ENCODE assay signal across 12 mouse cellular contexts in the genomic region with DNA sequence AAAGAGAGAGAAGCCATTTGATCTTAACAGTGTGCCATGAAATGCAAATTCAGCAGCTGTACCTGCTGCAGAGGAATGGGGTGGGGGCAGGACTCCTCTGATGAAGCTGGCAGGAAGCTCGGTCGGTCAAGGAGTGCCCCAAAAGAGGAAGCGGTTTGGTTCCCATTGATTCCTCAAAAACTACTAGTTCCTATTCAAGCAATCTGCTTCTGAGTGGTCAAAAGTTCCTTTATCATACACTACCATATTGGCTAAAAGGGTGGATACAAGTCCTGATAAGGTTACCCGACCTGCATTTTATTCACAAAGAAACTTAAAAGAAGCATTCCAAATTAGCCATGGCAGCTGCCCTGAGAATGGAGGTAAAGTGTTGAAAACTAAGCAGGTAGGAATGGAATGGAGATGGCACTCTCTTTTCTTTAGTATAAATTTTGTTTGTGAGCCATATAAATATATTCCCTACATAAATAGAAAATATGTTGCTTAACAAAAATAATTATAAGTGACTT. TPM values are rescaled to one million over a fixed set of nuclear protein-coding genes. Genes with fewer than 3 reads are reported as not detected.
DNase-seq lines count a peak whose midpoint lies in the region; ATAC-seq lines count a peak whose summit lies in the region.
"Had no signal": no experiment of that assay in that cellular context is flagged by ENCODE, and none has a peak within 500 bp of the region (broad histone marks: within the 10 kb centered on the region; RNA-seq: fewer than 3 reads in every experiment).

No protein-coding gene starts in this region.

- H3K4me1 ChIP-seq in kidney, embryonic 15.5 days = peaks cover 71% of the 10 kb centered on the region
- H3K4me1 ChIP-seq in kidney, embryonic 16.5 days (ENCODE audit: insufficient read depth, low read length) = peaks cover 47% of the 10 kb centered on the region
- H3K4me1 ChIP-seq in kidney, embryonic 14.5 days (ENCODE audit: control insufficient read depth, insufficient read depth, low read length) = peaks cover 29% of the 10 kb centered on the region

- 40% methylated on average over 4 of the region's 4 CpGs for whole genome bisulfite sequencing in kidney, embryonic 15.5 days
- 43% methylated on average over 4 of the region's 4 CpGs for WGBS in kidney, embryonic 16.5 days
- 46% methylated on average over 4 of the region's 4 CpGs for WGBS in kidney, embryonic 14.5 days

- DNase-seq in ES-CJ7 (ENCODE audit: low read depth, low spot score) = peak; percentile 53
- no peak for DNase-seq in retina, embryonic 14.5 days (ENCODE audit: low spot score)
- DNase-seq in left cerebral cortex, postnatal 14 days (ENCODE audit: low spot score in 2 of 2) = no peak
- DNase-seq: adrenal gland, adult 8-10 months; cerebellum, adult 8-10 months; kidney, postnatal 4 days had no signal

- no peaks in the 10 kb centered on the region for H3K27me3 ChIP-seq in kidney, embryonic 15.5 days
- no peaks in the 10 kb centered on the region for H3K27me3 ChIP-seq in kidney, embryonic 16.5 days (ENCODE audit: insufficient read depth, low read length)
- no peaks in the 10 kb centered on the region for H3K27me3 ChIP-seq in kidney, embryonic 14.5 days (ENCODE audit: control insufficient read depth, insufficient read depth, low read length)
- H3K27me3 ChIP-seq: hindbrain, embryonic 13.5 days had no signal

- no peak overlapping the region for H3K27ac ChIP-seq in kidney, embryonic 15.5 days
- H3K27ac ChIP-seq in kidney, embryonic 16.5 days (ENCODE audit: low read length) = no peak overlapping the region
- H3K27ac ChIP-seq in kidney, embryonic 14.5 days (ENCODE audit: low read depth, low read length) = no peak overlapping the region

- intact Hi-C loops in left cerebral cortex, postnatal 14 days (cut with DNase I) = no loop called here

- H3K4me3 ChIP-seq in kidney, embryonic 15.5 days (replicated peaks) = no peak overlapping the region
- no peak overlapping the region for H3K4me3 ChIP-seq in kidney, embryonic 16.5 days (ENCODE audit: low read length)
- no peak overlapping the region for H3K4me3 ChIP-seq in kidney, embryonic 14.5 days (ENCODE audit: low read length)

- H3K4me2 ChIP-seq in kidney, embryonic 15.5 days = 0 out of 2 replicates have a peak overlapping the region, but pooled peaks have one; percentile 22
- no peak overlapping the region for H3K4me2 ChIP-seq in kidney, embryonic 16.5 days (replicated peaks; ENCODE audit: low read depth, low read length)
- H3K4me2 ChIP-seq in kidney, embryonic 14.5 days (replicated peaks; ENCODE audit: low read depth, low read length) = no peak overlapping the region

- no peak for ATAC-seq in kidney, embryonic 15.5 days (replicated peaks; ENCODE audit: low FRiP score)
- ATAC-seq in kidney, embryonic 16.5 days (ENCODE audit: low FRiP score, low TSS enrichment) = no peak
- peak; percentile 44 for ATAC-seq in erythroid progenitor cell, adult 5-6 weeks (replicated peaks; ENCODE audit: low FRiP score, poor library complexity, severe bottlenecking)
- ATAC-seq in megakaryocyte progenitor cell, adult 5-6 weeks (replicated peaks; ENCODE audit: poor library complexity) = peak; percentile 33
- ATAC-seq in kidney, embryonic 14.5 days (ENCODE audit: low FRiP score, low TSS enrichment) = no peak

- H3K9ac ChIP-seq in kidney, embryonic 15.5 days = no peak overlapping the region
- no peak overlapping the region for H3K9ac ChIP-seq in kidney, embryonic 16.5 days (replicated peaks; ENCODE audit: low read length)
- H3K9ac ChIP-seq in kidney, embryonic 14.5 days (ENCODE audit: low read depth, low read length) = no peak overlapping the region

- H3K9me3 ChIP-seq in kidney, embryonic 15.5 days (replicated peaks) = no peaks in the 10 kb centered on the region
- no peaks in the 10 kb centered on the region for H3K9me3 ChIP-seq in kidney, embryonic 16.5 days (ENCODE audit: low read length)
- no peaks in the 10 kb centered on the region for H3K9me3 ChIP-seq in kidney, embryonic 14.5 days (ENCODE audit: control insufficient read depth, low read length)
- H3K9me3 ChIP-seq: hindbrain, embryonic 13.5 days had no signal

- H3K36me3 ChIP-seq in kidney, embryonic 15.5 days = peaks cover 42% of the 10 kb centered on the region
- peaks cover 5% of the 10 kb centered on the region; the same call in 1 of the 2 replicates for H3K36me3 ChIP-seq in kidney, embryonic 16.5 days (ENCODE audit: insufficient read depth, low read length)
- H3K36me3 ChIP-seq in kidney, embryonic 14.5 days (ENCODE audit: control insufficient read depth, insufficient read depth, low read length) = peaks cover 11% of the 10 kb centered on the region; the same call in 1 of the 2 replicates
- H3K36me3 ChIP-seq: hindbrain, embryonic 13.5 days had no signal

RNA-seq across cellular contexts. Expression of a gene that starts 3.4 kb away (rescaled TPM):
- polyA plus RNA-seq in kidney, embryonic 15.5 days (2015; fragmentation: Nextera tagmentation; extraction: Ambion mirVana) = 21.0 and 24.7 TPM in 2 replicates
- polyA plus RNA-seq in kidney, embryonic 16.5 days (2015; fragmentation: Nextera tagmentation; extraction: Ambion mirVana) = 26.7 TPM in 2 replicates
- 226 and 252 TPM in 2 replicates for total RNA-seq in erythroid progenitor cell, adult 5-6 weeks (2015; ENCODE audit: low replicate concordance)
- 113 and 157 TPM in 2 replicates for total RNA-seq in erythroid progenitor cell, adult 5-6 weeks (2017; ENCODE audit: low replicate concordance)
- total RNA-seq in megakaryocyte progenitor cell, adult 5-6 weeks (2015) = 32.6 and 41.2 TPM in 2 replicates
- 13.2 and 14.5 TPM in 2 replicates for total RNA-seq in megakaryocyte progenitor cell, adult 5-6 weeks (2017)
- polyA plus RNA-seq in kidney, embryonic 14.5 days (2014; fragmentation: Nextera tagmentation; extraction: Ambion mirVana) = 13.5 and 25.0 TPM in 2 replicates
- 10 to 100 TPM; 12.2 to 13.6 TPM for total RNA-seq in left cerebral cortex, postnatal 14 days (2021)

RNA-seq across cellular contexts. Expression of a gene that starts 6.8 kb away (rescaled TPM):
- polyA plus RNA-seq in kidney, embryonic 15.5 days (2015; fragmentation: Nextera tagmentation; extraction: Ambion mirVana) = 29.9 and 33.6 TPM in 2 replicates
- 33.8 and 35.8 TPM in 2 replicates for polyA plus RNA-seq in kidney, embryonic 16.5 days (2015; fragmentation: Nextera tagmentation; extraction: Ambion mirVana)
- total RNA-seq in erythroid progenitor cell, adult 5-6 weeks (2015; ENCODE audit: low replicate concordance) = 5.0 TPM in 1 of 2 replicates, not detected in the other
- 1.9 and 3.2 TPM in 2 replicates for total RNA-seq in erythroid progenitor cell, adult 5-6 weeks (2017; ENCODE audit: low replicate concordance)
- 1.9 and 6.7 TPM in 2 replicates for total RNA-seq in megakaryocyte progenitor cell, adult 5-6 weeks (2015)
- 7.3 and 7.9 TPM in 2 replicates for total RNA-seq in megakaryocyte progenitor cell, adult 5-6 weeks (2017)
- polyA plus RNA-seq in kidney, embryonic 14.5 days (2014; fragmentation: Nextera tagmentation; extraction: Ambion mirVana) = 22.3 and 29.8 TPM in 2 replicates
- total RNA-seq in left cerebral cortex, postnatal 14 days (2021) = 10 to 100 TPM; 71.8 to 76.7 TPM

RNA-seq across cellular contexts. Expression of a gene that starts 42.0 kb away (rescaled TPM):
- 0.39 and 0.51 TPM in 2 replicates for polyA plus RNA-seq in kidney, embryonic 15.5 days (2015; fragmentation: Nextera tagmentation; extraction: Ambion mirVana)
- polyA plus RNA-seq in kidney, embryonic 16.5 days (2015; fragmentation: Nextera tagmentation; extraction: Ambion mirVana) = 0.17 and 0.23 TPM in 2 replicates
- 0.42 TPM in 1 of 2 replicates, not detected in the other for total RNA-seq in erythroid progenitor cell, adult 5-6 weeks (2015; ENCODE audit: low replicate concordance)
- 0.23 TPM in 1 of 2 replicates, not detected in the other for total RNA-seq in erythroid progenitor cell, adult 5-6 weeks (2017; ENCODE audit: low replicate concordance)
- not detected in 2 replicates for total RNA-seq in megakaryocyte progenitor cell, adult 5-6 weeks (2015)
- not detected in 2 replicates for total RNA-seq in megakaryocyte progenitor cell, adult 5-6 weeks (2017)
- polyA plus RNA-seq in kidney, embryonic 14.5 days (2014; fragmentation: Nextera tagmentation; extraction: Ambion mirVana) = 0.12 and 0.23 TPM in 2 replicates
- total RNA-seq in left cerebral cortex, postnatal 14 days (2021) = 10 to 100 TPM; 86.1 to 99.6 TPM

RNA-seq across cellular contexts. Expression of a gene that starts 42.0 kb away (rescaled TPM):
- 78.7 and 94.7 TPM in 2 replicates for polyA plus RNA-seq in kidney, embryonic 15.5 days (2015; fragmentation: Nextera tagmentation; extraction: Ambion mirVana)
- polyA plus RNA-seq in kidney, embryonic 16.5 days (2015; fragmentation: Nextera tagmentation; extraction: Ambion mirVana) = 94.8 and 96.1 TPM in 2 replicates
- total RNA-seq in erythroid progenitor cell, adult 5-6 weeks (2015; ENCODE audit: low replicate concordance) = 0.72 TPM in 1 of 2 replicates, not detected in the other
- 0.26 and 0.30 TPM in 2 replicates for total RNA-seq in erythroid progenitor cell, adult 5-6 weeks (2017; ENCODE audit: low replicate concordance)
- total RNA-seq in megakaryocyte progenitor cell, adult 5-6 weeks (2015) = 0.07 TPM in 1 of 2 replicates, not detected in the other
- total RNA-seq in megakaryocyte progenitor cell, adult 5-6 weeks (2017) = 0.81 TPM in 1 of 2 replicates, not detected in the other
- 47.4 and 48.6 TPM in 2 replicates for polyA plus RNA-seq in kidney, embryonic 14.5 days (2014; fragmentation: Nextera tagmentation; extraction: Ambion mirVana)
- 10 to 100 TPM; 15.8 to 16.2 TPM for total RNA-seq in left cerebral cortex, postnatal 14 days (2021)

Comparison
In these comparisons a context has a peak if more than half of its experiments do, and no peak if none do; other contexts are left out.
1. ATAC-seq: peak in erythroid progenitor cell, adult 5-6 weeks (single experiment) and megakaryocyte progenitor cell, adult 5-6 weeks (single experiment); none in kidney, embryonic 15.5 days (single experiment), kidney, embryonic 16.5 days (single experiment) and kidney, embryonic 14.5 days (single experiment).
2. RNA of a gene that starts 6.8 kb away (total RNA-seq): 71.8 to 76.7 TPM in left cerebral cortex, postnatal 14 days; 1.9 to 7.9 TPM in megakaryocyte progenitor cell, adult 5-6 weeks and 1.9 to 5.0 TPM in erythroid progenitor cell, adult 5-6 weeks; every median in the first group is over 4 times any median in the second.
3. RNA of a gene that starts 42.0 kb away (total RNA-seq): 86.1 to 99.6 TPM in left cerebral cortex, postnatal 14 days; 0.23 to 0.42 TPM in erythroid progenitor cell, adult 5-6 weeks and not detected in megakaryocyte progenitor cell, adult 5-6 weeks; every median in the first group is over 10 times any median in the second.